ENCODE assay signal across 22 mouse cellular contexts in genomic region chr11:54974639-54975038, GRCm38 (mm10). TPM values are rescaled to one million over a fixed set of nuclear protein-coding genes. Genes with fewer than 3 reads are reported as not detected.
DNase-seq lines count a peak whose midpoint lies in the region; ATAC-seq and TF ChIP-seq lines count a peak whose summit lies in the region.
"Had no signal": no experiment of that assay in that cellular context is flagged by ENCODE, and none has a peak within 500 bp of the region (broad histone marks: within the 10 kb centered on the region; RNA-seq: fewer than 3 reads in every experiment).

No protein-coding gene starts in this region.

- H3K27me3 ChIP-seq in heart, embryonic 10.5 days (ENCODE audit: insufficient read depth, poor library complexity, severe bottlenecking): no peaks in the 10 kb centered on the region
- H3K27me3 ChIP-seq in heart, embryonic 11.5 days (ENCODE audit: control insufficient read depth, insufficient read depth, low read length): no peaks in the 10 kb centered on the region
- no peaks in the 10 kb centered on the region for H3K27me3 ChIP-seq in thymus, adult 2 months (ENCODE audit: control insufficient read depth, insufficient read depth, low read length)
- H3K27me3 ChIP-seq: embryonic facial prominence, embryonic 13.5 days; forebrain, embryonic 12.5 days; forebrain, embryonic 15.5 days; heart, embryonic 12.5 days had no signal

- TF ChIP-seq POLR2A in thymus, adult 2 months (IDR thresholded peaks at IDR 0.05; ENCODE audit: control insufficient read depth, extremely low read depth, insufficient read depth, low read length, poor library complexity): no peak

- 85% methylated on average over 4 of the region's 4 CpGs for WGBS in heart, embryonic 10.5 days
- 85% methylated on average over 4 of the region's 4 CpGs for WGBS in heart, embryonic 11.5 days (ENCODE audit: insufficient replicate concordance)
- 84% methylated on average over 4 of the region's 4 CpGs for WGBS in thymus, adult 2 months

- no peak overlapping the region for H3K4me2 ChIP-seq in heart, embryonic 11.5 days
- H3K4me2 ChIP-seq: embryonic facial prominence, embryonic 13.5 days; forebrain, embryonic 15.5 days; hindbrain, embryonic 14.5 days had no signal

- no peak overlapping the region for H3K4me3 ChIP-seq in heart, embryonic 10.5 days
- H3K4me3 ChIP-seq in heart, embryonic 11.5 days (ENCODE audit: low read depth, low read length): no peak overlapping the region
- H3K4me3 ChIP-seq in thymus, adult 2 months (ENCODE audit: control insufficient read depth, insufficient read depth, low read length): no peak overlapping the region
- H3K4me3 ChIP-seq: embryonic facial prominence, embryonic 10.5 days; embryonic facial prominence, embryonic 13.5 days; erythroblast, embryonic 14.5 days; forebrain, embryonic 12.5 days; forebrain, embryonic 15.5 days; heart, adult 2 months; heart, embryonic 12.5 days had no signal

- H3K27ac ChIP-seq in heart, embryonic 10.5 days: peak overlapping the region; percentile 81; the same call in 1 of the 2 replicates
- H3K27ac ChIP-seq in heart, embryonic 11.5 days (ENCODE audit: low read depth, low read length): no peak overlapping the region
- peak overlapping the region; percentile 68; the same call in 1 of the 2 replicates for H3K27ac ChIP-seq in thymus, adult 2 months (ENCODE audit: control insufficient read depth, insufficient read depth, low read length)
- H3K27ac ChIP-seq: embryonic facial prominence, embryonic 13.5 days; forebrain, embryonic 12.5 days; forebrain, embryonic 15.5 days; heart, adult 2 months; hindbrain, embryonic 14.5 days had no signal

- H3K4me1 ChIP-seq in heart, embryonic 10.5 days: peaks cover 54% of the 10 kb centered on the region
- peaks cover 30% of the 10 kb centered on the region for H3K4me1 ChIP-seq in heart, embryonic 11.5 days (ENCODE audit: control insufficient read depth, insufficient read depth, low read length)
- peaks cover 33% of the 10 kb centered on the region for H3K4me1 ChIP-seq in thymus, adult 2 months (replicated peaks; ENCODE audit: control insufficient read depth, insufficient read depth, low read length)

- no peaks in the 10 kb centered on the region for H3K9me3 ChIP-seq in heart, embryonic 10.5 days
- H3K9me3 ChIP-seq in heart, embryonic 11.5 days (replicated peaks; ENCODE audit: control insufficient read depth, low read length): no peaks in the 10 kb centered on the region
- H3K9me3 ChIP-seq: embryonic facial prominence, embryonic 10.5 days; embryonic facial prominence, embryonic 13.5 days; forebrain, embryonic 12.5 days; forebrain, embryonic 15.5 days; heart, embryonic 12.5 days had no signal

- no peak for TF ChIP-seq CTCF in thymus, adult 2 months (IDR thresholded peaks at IDR 0.05; ENCODE audit: borderline replicate concordance, control insufficient read depth, extremely low read depth, insufficient read depth, low read length, poor library complexity)

- peaks cover 23% of the 10 kb centered on the region for H3K36me3 ChIP-seq in heart, embryonic 10.5 days
- peaks cover 9% of the 10 kb centered on the region for H3K36me3 ChIP-seq in heart, embryonic 11.5 days (ENCODE audit: control insufficient read depth, insufficient read depth, low read length)
- H3K36me3 ChIP-seq in thymus, adult 2 months (ENCODE audit: control insufficient read depth, insufficient read depth, low read length): no peaks in the 10 kb centered on the region
- H3K36me3 ChIP-seq: forebrain, embryonic 12.5 days; forebrain, embryonic 15.5 days had no signal

- ATAC-seq in heart, embryonic 11.5 days (replicated peaks; ENCODE audit: insufficient number of reproducible peaks, low FRiP score, low TSS enrichment): no peak
- ATAC-seq: forebrain, embryonic 15.5 days had no signal

- DNase-seq in heart, embryonic 10.5 days (ENCODE audit: low spot score): no peak
- DNase-seq in thymus, adult 2 months: no peak
- no peak for DNase-seq in thymus, postnatal 25 days
- DNase-seq in ZHBTc4 (ENCODE audit: low read depth, low spot score): peak; percentile 54
- DNase-seq in layer of hippocampus, adult 9-10 months (ENCODE audit: low spot score): no peak
- DNase-seq in cerebellum, adult 11 months: no peak
- DNase-seq in kidney, postnatal 10 days: no peak
- DNase-seq: adrenal gland, adult 2 months; adrenal gland, postnatal 14 days; cerebellum, adult 11-12 months; cerebellum, adult 8-10 months; cerebellum, postnatal 36 days; embryo, embryonic 11 days; heart, adult 2 months had no signal

- no peak overlapping the region for H3K9ac ChIP-seq in heart, embryonic 11.5 days (ENCODE audit: low read depth, low read length)
- H3K9ac ChIP-seq: embryonic facial prominence, embryonic 13.5 days; forebrain, embryonic 12.5 days; forebrain, embryonic 15.5 days; heart, embryonic 12.5 days had no signal

RNA-seq across cellular contexts. Expression of gene Tnip1, which starts 11.9 kb away (rescaled TPM):
- 22.7 and 23.7 TPM in 2 replicates for polyA plus RNA-seq in heart, embryonic 10.5 days (2016; fragmentation: Nextera tagmentation; extraction: Ambion mirVana)
- polyA plus RNA-seq in heart, embryonic 11.5 days (2014; fragmentation: Nextera tagmentation; extraction: Ambion mirVana): 16.0 and 16.8 TPM in 2 replicates
- 114 and 121 TPM in 2 replicates for polyA plus RNA-seq in thymus, adult 2 months (2012; rRNA removed)

RNA-seq across cellular contexts. Expression of gene Anxa6, which starts 58.6 kb away (rescaled TPM):
- 255 and 342 TPM in 2 replicates for polyA plus RNA-seq in heart, embryonic 10.5 days (2016; fragmentation: Nextera tagmentation; extraction: Ambion mirVana)
- polyA plus RNA-seq in heart, embryonic 11.5 days (2014; fragmentation: Nextera tagmentation; extraction: Ambion mirVana): 300 and 370 TPM in 2 replicates
- polyA plus RNA-seq in thymus, adult 2 months (2012; rRNA removed): 121 and 130 TPM in 2 replicates
